Mouse (Mus musculus): ENCODE measurements around the gene Trmt112.
A peak's percentile ranks its signal among the peaks of the same experiment; 100 is the strongest.

Gene Trmt112

DNA sequence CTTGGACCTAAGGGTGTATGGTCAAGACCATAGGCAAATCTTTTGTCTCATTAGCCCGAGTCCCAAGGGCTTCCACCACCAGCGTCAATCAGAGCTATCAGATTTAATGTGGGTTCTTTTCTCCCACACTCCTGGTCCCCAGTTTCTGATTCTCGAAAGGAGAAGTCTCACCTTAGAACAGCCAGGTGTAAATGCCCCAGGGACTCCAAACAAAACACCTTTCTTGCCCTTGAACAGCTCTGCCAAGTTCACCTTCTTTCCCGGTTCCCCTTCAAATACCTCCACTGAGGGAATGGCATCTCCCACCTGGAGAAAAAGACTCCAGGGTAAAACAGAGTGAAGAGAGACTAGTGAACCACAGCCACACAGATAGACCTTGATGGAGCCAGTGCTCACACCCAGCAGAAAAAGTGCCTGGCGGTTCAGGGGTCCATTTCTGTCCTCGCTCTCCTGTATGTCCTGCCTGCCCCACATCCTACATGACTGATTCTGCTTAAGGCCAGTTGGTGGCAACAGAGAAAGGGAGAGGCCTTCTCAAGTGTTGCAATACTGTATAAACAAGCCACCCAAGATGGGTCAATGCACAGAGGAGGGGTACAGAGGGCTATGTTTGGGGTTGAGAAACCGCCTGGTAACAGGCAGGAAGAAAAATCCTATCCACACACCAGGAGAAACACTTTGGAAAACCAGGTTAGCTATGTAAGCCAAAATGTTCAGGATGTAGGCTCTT lies 1.5 kb upstream of the Trmt112 start:
- DNase-seq (ENCODE audit: low spot score in 2 of 2): no peak

- DNase-seq (ENCODE audit: low spot score in 2 of 2): no peak
Observed at GRCm38 (mm10) chr19:6909021-6909420, 477 bp upstream of the Trmt112 start.

DNA sequence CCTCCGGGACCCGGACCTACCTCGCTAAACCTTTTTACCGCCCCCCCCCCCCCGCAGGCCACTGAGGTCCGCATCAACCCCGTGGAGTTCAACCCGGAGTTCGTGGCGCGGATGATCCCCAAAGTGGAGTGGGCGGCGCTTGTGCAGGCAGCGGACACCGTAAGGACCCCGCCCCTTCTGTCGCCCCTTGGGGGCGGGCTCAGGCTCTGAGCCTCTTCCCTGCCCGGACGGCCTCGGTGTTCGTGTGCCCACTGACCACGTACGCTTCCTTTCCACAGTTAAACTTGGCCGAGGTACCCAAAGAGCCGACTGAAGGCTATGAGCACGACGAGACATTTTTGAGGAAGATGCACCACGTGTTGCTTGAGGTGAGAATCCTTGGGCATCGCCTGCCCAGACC lies 808 bp downstream of the Trmt112 start:
- DNase-seq (ENCODE audit: low spot score in 2 of 2): peak in 1 of 2 experiments; percentile 46

GRCm38 (mm10) chr19:6911101-6912074 lies 1.9 kb downstream of the Trmt112 start:
- no peak for DNase-seq (ENCODE audit: low spot score in 2 of 2)

- DNase-seq (ENCODE audit: low spot score in 2 of 2): no peak
Observed at GRCm38 (mm10) chr19:6912205-6912970, 2.9 kb downstream of the Trmt112 start.

DNA sequence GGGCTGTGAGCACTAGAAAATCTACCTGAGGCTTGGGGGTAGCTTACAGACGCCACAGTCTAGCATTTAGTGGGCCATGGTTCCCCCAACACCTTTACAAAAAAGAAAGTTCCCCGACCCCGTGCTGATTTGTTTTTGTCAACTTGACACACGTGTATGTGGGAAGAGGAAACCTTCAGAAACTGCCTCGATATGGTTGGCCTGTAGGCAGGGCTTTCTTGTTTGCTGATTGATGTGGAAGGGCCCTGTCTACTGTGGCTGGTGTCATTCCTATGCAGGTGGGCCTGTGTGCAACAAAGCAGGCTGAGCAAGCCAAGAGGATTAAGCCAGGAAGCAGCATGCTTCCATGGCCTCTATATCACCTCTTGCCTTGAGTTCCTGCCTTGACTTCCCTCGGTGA lies 3.5 kb downstream of the Trmt112 start:
- DNase-seq (ENCODE audit: low spot score in 2 of 2): no peak

GRCm38 (mm10) chr19:6913991-6914390 lies 4.5 kb downstream of the Trmt112 start:
- DNase-seq (ENCODE audit: low spot score in 2 of 2): no peak

DNA sequence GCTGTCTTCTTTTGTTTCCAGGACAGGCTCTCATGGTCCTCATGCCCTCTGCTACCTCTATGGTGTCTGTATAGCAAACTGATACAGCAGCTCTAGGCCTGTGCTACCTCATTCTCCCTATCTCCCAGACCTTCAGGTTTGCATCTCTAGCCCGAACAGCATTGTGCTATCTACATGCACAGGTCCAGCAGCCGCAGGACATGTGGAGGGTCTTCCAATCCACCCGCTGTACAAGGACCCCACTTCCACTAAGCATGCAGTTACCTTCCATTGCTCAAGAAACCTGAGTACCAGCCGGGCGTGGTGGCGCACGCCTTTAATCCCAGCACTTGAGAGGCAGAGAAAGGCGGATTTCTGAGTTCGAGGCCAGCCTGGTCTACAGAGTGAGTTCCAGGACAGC lies 5.0 kb downstream of the Trmt112 start:
- no peak for DNase-seq (ENCODE audit: low spot score in 2 of 2)

DNA sequence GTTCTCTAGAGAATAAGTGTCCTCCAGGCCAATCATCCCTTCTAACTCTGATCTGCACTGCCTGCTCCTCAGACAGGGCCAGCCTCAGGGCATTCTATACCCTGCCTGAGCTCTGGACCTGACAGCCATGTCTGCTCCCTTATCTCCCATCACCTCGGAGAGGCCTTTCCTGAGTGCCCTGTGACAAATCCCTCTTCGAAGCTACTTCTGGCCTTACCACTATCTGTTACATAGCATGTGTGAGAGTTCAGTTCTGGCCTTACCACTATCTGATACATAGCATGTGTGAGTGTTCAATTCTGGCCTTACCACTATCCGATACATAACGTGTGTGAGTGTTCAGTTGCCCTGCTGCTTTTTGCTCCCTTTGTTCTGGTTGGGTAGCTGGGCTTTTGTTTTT lies 5.8 kb downstream of the Trmt112 start:
- DNase-seq (ENCODE audit: low spot score in 2 of 2): no peak

DNA sequence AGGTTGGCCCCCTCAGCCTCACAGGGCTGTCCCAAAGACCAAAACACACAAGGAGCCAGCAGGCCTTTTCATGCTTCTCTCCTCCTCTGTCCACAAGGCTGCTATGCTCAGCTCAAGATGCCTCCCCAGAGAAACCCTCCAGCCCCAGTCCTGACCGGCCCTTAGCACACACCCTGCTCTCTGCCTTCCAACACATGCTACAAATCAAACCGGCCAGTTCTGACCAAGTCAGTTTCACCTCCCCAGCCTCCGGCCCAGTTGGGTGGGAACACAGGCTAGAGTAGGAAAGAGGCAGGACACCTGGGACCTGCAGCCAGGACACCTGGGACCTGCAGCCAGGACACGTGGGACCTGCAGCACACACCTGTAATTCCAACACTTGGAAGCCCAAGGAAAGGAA lies 7.0 kb downstream of the Trmt112 start:
- no peak for DNase-seq (ENCODE audit: low spot score in 2 of 2)

GRCm38 (mm10) chr19:6918321-6918720 lies 8.8 kb downstream of the Trmt112 start:
- no peak for DNase-seq (ENCODE audit: low spot score in 2 of 2)

DNA sequence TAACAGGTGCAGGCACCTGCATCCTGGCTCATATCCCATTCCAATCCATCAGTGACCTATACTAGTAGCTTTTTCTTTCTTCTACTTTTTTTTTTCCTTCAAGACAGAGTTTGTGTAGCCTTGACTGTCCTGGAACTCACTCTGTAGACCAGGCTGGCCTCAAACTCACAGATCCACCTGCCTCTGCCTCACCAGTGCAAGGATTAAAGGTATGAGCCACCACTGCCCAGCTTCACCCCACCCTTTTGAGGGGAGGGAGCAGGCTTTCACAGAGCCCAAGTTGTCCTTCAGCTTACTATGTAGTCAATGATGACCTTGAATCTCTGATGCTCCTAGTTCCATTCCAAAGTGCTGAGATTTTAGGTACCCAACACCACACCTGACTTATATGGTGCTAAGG lies 9.9 kb downstream of the Trmt112 start:
- no peak for DNase-seq (ENCODE audit: low spot score in 2 of 2)

GRCm38 (mm10) chr19:6919876-6920740 lies 10.6 kb downstream of the Trmt112 start:
- peak in 1 of 2 experiments; percentile 69 for DNase-seq (ENCODE audit: low spot score in 2 of 2)

GRCm38 (mm10) chr19:6920741-6921636 lies 11.5 kb downstream of the Trmt112 start:
- peak in 1 of 2 experiments; percentile 57 for DNase-seq (ENCODE audit: low spot score in 2 of 2)

DNA sequence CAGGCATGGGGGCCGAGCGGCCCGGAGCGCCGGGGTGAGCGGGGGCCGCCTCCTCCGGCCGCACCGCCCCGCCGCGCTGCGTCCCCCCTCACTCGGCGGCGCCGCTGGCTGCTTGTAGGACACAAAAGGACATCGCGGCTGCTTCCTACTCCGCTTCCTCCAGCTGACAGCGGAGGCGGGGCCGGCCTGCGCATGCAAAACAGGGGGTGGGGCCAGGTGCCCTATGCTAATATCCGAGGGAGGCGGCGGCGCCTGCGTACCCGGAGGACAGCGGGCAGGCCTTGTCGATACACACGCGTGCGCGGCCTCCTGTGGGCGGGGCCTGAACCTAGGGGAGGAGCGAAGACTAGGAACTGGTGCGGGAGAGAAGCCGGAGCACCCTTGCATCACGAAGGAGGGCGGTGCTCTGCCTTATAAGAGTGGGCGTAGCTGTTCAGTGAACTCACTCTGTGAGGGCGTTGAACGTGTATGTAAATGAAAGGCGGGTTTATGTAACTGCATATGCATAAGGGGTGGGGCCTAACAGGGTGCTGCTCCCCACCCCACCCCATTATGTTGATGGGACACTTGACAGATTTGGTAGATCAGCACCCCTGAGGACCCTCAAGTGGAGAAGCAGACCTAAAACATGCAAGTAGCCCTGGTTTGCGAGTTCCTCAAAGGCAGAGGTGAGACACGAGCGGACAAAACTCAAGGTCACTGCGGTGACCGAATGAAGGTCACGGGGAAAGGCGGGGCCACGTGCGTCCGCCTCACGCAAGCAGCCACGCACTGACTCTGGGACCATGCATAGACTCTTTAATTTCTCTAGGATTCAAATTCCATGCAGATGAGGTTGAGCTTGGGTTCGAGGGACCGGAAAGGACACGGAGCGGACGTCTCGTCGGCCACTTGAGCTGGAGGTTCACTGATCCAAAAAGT lies 12.4 kb downstream of the Trmt112 start, which contains the start of gene Esrra:
Gene Esrra, minus strand, starts transcription at position 167 of the 921 bp plus-strand sequence.
- DNase-seq (ENCODE audit: low spot score in 2 of 2): peak; percentile 100

- no peak for DNase-seq (ENCODE audit: low spot score in 2 of 2)
Observed at GRCm38 (mm10) chr19:6922901-6923735, 13.6 kb downstream of the Trmt112 start.

GRCm38 (mm10) chr19:6924461-6925306 lies 15.2 kb downstream of the Trmt112 start:
- peak; percentile 87 to 88 for DNase-seq (ENCODE audit: low spot score in 2 of 2)
